Mouse (Mus musculus) yolk sac, embryonic 10.5 days (tissue): ENCODE results near the gene Plekhm3.
"Not testable (repeated sequence)": the region's sequence is repeated elsewhere in the genome, so short reads cannot be mapped to it uniquely, and the experiment has no call there.

Experiments used
- DNase-seq: peaks from one replicate; pipeline ENCODE4 v3.0.0-alpha.2; 2017; ENCODE audit warnings: low spot score

Plekhm3 gene

GRCm38 (mm10) chr1:64956479-64956961, at the start of gene Plekhm3:
TSS of gene Plekhm3 (minus strand) at chr1:64956824.
- DNase-seq = peak; percentile 80

GRCm38 (mm10) chr1:65005575-65005974, 49.0 kb upstream of the Plekhm3 start:
- DNase-seq = peak; percentile 60

GRCm38 (mm10) chr1:65004526-65004925, 47.9 kb upstream of the Plekhm3 start:
- DNase-seq = no peak

- no peak for DNase-seq
Observed at GRCm38 (mm10) chr1:64993206-64993605, 36.6 kb upstream of the Plekhm3 start.

GRCm38 (mm10) chr1:64988176-64988575, 31.6 kb upstream of the Plekhm3 start:
- DNase-seq = no peak

GRCm38 (mm10) chr1:64986120-64986519, 29.5 kb upstream of the Plekhm3 start:
- no peak for DNase-seq

GRCm38 (mm10) chr1:64983247-64983646, 26.6 kb upstream of the Plekhm3 start:
- no peak for DNase-seq

GRCm38 (mm10) chr1:64978321-64978799, 21.7 kb upstream of the Plekhm3 start:
- no peak for DNase-seq

GRCm38 (mm10) chr1:64975346-64975745, 18.7 kb upstream of the Plekhm3 start:
- no peak for DNase-seq

- DNase-seq = no peak
Observed at GRCm38 (mm10) chr1:64970685-64971084, 14.1 kb upstream of the Plekhm3 start.

- no peak for DNase-seq
Observed at GRCm38 (mm10) chr1:64957021-64957489, 431 bp upstream of the Plekhm3 start.

- DNase-seq = not testable (repeated sequence)
Observed at GRCm38 (mm10) chr1:64954786-64955185, 1.8 kb downstream of the Plekhm3 start.

GRCm38 (mm10) chr1:64950271-64950670, 6.4 kb downstream of the Plekhm3 start:
- DNase-seq = no peak

GRCm38 (mm10) chr1:64949377-64949776, 7.2 kb downstream of the Plekhm3 start:
- DNase-seq = no peak

GRCm38 (mm10) chr1:64946106-64946505, 10.5 kb downstream of the Plekhm3 start:
- DNase-seq = no peak

GRCm38 (mm10) chr1:64945214-64945785, 11.3 kb downstream of the Plekhm3 start:
- DNase-seq = no peak

GRCm38 (mm10) chr1:64944746-64945145, 11.9 kb downstream of the Plekhm3 start:
- DNase-seq = no peak

GRCm38 (mm10) chr1:64942006-64942755, 14.4 kb downstream of the Plekhm3 start:
- DNase-seq = no peak

GRCm38 (mm10) chr1:64938907-64939306, 17.7 kb downstream of the Plekhm3 start:
- no peak for DNase-seq

- no peak for DNase-seq
Observed at GRCm38 (mm10) chr1:64937692-64938091, 18.9 kb downstream of the Plekhm3 start.

GRCm38 (mm10) chr1:64932921-64933320, 23.7 kb downstream of the Plekhm3 start:
- DNase-seq = no peak

GRCm38 (mm10) chr1:64930124-64930523, 26.5 kb downstream of the Plekhm3 start:
- no peak for DNase-seq

GRCm38 (mm10) chr1:64929673-64930072, 27.0 kb downstream of the Plekhm3 start:
- DNase-seq = no peak
